Mouse (Mus musculus): Measurements from ENCODE around the gene Slc13a4.

DNA sequence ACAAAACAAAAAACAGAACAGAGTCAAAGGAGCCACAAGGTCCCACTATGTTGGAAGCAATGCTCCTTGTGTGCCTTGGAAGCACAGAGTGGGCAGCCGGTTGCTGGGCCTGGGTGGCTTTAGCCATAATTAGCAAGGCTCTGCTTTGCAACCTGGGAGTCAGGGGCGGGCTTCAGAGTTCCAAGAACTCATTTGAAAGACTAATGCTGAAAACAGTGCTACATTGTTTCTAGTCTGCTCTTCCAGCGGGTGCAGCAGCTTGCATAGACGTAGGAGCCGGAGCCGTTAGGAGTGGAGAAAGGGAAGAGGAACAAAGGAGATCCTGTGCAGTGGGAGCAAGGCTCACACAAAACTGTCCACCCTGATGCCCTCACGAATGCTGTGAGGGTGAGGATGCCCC, 19.0 kb downstream of the Slc13a4 start:
- TF ChIP-seq EP300 (IDR thresholded peaks at IDR 0.05; ENCODE audit: low read depth): no peak
- no peak for TF ChIP-seq CTCF (IDR thresholded peaks at IDR 0.05; ENCODE audit: low read depth)
